Mouse (Mus musculus): Measurements from ENCODE around the gene Zrsr1.

DNA sequence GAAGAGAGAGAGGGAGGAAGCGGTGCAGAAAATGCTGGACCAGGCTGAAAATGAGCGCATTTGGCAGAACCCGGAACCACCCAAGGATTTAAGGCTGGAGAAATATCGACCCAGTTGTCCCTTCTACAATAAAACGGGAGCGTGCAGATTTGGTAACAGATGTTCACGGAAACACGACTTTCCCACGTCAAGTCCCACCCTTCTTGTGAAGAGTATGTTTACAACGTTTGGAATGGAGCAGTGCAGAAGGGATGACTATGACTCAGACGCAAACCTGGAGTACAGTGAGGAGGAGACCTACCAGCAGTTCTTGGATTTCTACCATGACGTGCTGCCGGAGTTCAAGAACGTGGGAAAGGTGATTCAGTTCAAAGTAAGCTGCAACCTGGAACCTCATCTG, 1.8 kb downstream of the Zrsr1 start:
- no peak for TF ChIP-seq POLR2A (IDR thresholded peaks at IDR 0.05; ENCODE audit: insufficient read length, low read depth)
- TF ChIP-seq CEBPB (IDR thresholded peaks at IDR 0.05; ENCODE audit: insufficient read depth, poor library complexity, severe bottlenecking): no peak
- TF ChIP-seq POLR2AphosphoS2 (IDR thresholded peaks at IDR 0.05; ENCODE audit: insufficient read length, low read depth): no peak
- no peak for TF ChIP-seq E2F4 (IDR thresholded peaks at IDR 0.05; ENCODE audit: insufficient read depth)
- no peak for TF ChIP-seq TCF12 (IDR thresholded peaks at IDR 0.05; ENCODE audit: insufficient read depth, poor library complexity, severe bottlenecking)
